Mouse (Mus musculus) fibroblast of lung, adult 2 months (primary cell): Measurements from ENCODE around the gene Ovol1.

Source experiments
- DNase-seq: peaks from one replicate; pipeline ENCODE4 v3.0.0-alpha.2; 2011; ENCODE audit warnings: low read depth

Gene Ovol1

GRCm38 (mm10) chr19:5518721-5519120, 41.7 kb downstream of the Ovol1 start:
- no peak for DNase-seq

- DNase-seq, result peak; percentile 82
Measured at GRCm38 (mm10) chr19:5516906-5517505, 43.4 kb downstream of the Ovol1 start.

GRCm38 (mm10) chr19:5515840-5516777, 44.3 kb downstream of the Ovol1 start:
- no peak for DNase-seq

- no peak for DNase-seq
Measured at GRCm38 (mm10) chr19:5513005-5513349, 47.5 kb downstream of the Ovol1 start.

GRCm38 (mm10) chr19:5512091-5513004, 48.1 kb downstream of the Ovol1 start:
- DNase-seq, result no peak

GRCm38 (mm10) chr19:5511074-5511632, 49.3 kb downstream of the Ovol1 start:
- no peak for DNase-seq

- DNase-seq, result peak; percentile 99
Measured at GRCm38 (mm10) chr19:5510031-5511026, 50.1 kb downstream of the Ovol1 start, which contains the start of gene Snx32. TSS of gene Snx32 (minus strand) at chr19:5510538.

- no peak for DNase-seq
Measured at GRCm38 (mm10) chr19:5503687-5504086, 56.8 kb downstream of the Ovol1 start, which contains the start of gene 1700020D05Rik. TSS of gene 1700020D05Rik (minus strand) at chr19:5503787.

- no peak for DNase-seq
Measured at GRCm38 (mm10) chr19:5500330-5500875, 60.0 kb downstream of the Ovol1 start.
